Mouse (Mus musculus): ENCODE measurements at regions not wholly inside any gene's neighbourhood (a gene's known extent, or its start where the extent isn't known, plus 50 kb on each side); places are given as distances from the start of the nearest gene placed in this dataset.

DNA sequence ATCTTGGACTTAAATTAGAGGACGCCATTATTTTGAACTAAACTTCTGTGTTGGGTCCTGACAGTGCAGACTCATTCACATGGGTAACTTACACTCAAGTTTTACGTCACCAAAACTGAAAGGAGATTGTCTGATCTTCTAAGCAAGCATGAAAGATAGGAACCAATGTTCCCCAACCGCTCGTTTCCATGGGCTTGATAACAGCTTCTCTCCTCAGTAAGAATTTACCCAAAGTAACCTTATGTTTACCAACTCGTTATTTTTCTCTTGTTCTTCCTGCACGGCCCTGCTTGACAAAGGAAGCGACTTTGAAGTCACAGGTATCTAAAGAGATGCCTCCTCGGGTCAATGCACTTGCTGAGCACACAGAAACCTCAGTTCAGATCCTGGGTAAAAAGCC, 245.6 kb downstream of the Rplp1 start:
- DNase-seq = no peak

DNA sequence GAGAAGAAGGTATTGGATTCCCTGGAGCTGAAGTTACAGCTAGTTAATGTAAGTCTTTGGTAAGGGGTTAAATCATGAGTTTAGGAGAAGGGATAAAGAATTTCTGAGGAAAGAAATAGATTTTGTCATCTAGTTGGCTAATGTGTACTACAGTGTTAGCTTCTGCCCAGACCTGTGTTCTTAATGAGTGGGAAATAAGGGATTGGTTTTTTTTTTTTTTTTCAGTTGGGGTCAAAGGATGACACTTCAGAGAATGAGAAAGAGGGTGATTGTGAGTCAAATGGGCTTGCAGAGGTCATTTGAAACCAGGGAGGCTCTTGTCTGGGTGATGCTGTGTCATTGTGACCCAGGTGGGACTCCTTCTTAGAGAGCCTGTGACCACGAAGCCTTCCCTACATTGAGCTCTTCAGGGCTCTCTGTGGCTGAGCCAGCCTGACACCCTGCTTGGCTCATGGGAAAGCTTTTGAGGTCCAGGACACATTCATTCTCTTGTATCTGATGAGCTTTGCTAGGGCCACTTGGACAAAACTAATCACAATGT, 246.1 kb downstream of the Rplp1 start:
- no peak for DNase-seq

DNA sequence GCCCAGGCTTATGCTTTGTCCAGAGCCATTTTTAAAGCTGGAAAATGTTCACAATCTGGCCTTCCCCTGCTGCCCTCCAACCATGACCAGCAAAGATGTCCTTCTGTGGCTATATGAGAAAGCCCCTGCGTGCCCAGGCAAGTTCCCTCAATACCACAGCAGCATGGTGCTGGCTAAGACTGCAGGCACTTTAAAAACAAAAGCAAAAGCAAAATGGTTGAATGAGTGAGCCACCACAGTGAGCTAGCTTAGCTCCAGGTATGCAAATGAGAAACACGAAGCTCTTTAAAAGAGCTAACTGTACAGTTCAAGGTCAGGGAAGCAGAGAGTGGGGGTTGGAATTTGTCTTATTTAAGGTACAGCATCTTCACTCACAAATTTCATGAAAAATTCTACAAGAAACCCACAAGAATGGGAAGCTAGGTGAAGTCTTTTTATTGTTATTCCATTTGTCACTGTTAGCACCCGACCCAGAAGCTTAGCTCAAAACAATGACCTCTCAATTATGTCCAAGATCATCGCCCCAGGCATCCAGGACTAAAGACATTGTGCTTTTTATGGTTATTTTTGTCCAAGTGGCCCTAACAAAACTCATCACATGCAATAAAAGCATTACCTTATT, 246.8 kb downstream of the Rplp1 start:
- DNase-seq = no peak

DNA sequence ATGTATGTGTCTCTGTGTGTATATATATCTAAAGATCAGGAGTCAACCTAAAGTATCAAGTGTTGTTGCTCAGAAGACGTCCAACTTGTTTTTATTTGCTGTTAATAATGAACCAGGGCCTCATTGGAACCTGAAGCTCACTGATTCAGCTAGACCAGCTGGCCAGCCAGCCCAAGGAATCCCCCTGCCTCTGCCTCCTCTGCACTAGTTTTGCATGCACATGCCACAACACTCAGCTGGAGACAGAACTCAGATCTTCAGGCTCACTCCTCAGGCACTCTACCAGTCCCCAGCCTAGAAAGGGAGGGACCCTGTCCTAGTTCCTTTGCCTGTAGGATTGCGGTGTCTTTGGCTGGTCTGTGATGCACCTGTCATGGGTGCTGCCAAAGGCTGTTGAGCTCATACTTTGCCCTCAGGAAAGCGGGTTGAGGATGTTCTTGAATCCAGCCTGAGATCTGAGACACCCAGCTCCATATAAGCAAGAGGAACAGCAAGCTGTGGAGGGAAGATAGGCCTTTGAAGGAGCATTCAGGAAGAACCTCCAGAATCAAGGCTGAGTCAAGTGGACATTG, 247.5 kb downstream of the Rplp1 start:
- DNase-seq = no peak

DNA sequence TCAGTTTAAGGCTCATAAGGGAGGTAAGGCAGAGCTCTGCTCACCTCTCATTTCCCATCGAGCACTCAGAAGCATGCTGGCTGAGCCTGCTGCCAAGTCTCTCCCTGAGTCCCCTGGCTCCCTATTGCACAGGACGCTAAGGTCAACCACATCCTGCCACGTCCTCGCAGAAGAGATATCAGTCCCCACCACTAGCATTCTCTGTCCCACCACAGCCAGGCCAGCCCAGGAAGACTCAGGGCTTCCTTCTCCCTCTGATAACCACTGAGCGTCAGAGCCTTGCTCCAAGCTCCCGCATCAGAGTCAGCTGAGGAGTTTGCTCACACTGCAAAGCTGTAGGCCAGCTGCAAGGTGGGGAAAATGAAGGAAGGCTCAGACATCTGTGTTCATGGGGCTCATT, 248.2 kb downstream of the Rplp1 start:
- peak; percentile 55 for DNase-seq

DNA sequence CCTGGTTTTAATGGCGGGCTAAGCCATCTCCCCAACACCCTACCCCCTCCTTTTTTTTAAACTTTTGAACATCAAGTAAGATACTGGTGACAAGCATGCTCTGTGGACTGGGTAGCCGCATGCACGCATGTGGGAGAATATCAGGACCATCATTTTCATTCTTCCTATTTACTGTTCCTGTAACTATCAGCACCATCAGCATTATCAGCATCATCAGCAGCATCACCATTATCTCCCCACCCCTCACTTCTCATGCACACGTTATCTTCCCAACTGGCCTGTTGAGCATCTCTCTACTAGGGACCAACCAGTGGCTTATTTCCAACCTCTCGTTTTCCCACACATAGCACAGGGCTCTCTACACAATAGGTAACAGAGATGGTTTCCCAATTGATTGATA, 249.1 kb downstream of the Rplp1 start:
- DNase-seq = no peak

DNA sequence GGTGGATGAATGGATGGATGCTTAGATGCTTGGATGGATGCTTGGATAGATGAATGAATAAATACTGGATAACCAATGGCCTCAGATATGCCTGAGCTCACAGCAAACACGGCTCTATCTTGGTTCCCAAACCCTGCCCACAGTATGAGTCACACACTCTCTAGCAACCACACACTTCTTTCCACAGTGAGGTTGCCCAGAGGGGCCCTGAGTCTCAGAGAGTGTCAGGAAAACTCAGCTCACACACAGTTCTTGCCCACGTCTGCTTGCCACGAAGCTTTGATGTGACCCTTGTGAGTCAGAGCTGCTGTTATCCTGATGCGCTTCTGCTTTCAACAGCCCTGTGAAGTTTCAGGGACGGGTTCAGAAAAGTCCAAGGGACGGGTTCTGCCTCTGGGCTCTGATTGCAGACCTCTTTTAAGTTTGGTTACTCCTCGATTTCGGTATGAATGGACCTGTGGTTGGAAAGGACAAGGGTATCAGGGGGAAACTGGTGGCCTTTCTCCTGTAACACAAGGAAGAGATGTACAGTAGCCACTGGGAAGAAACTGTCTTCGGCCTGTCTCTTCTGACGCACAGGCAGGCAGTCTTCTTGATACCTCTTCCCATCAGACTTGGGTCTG, 250.2 kb downstream of the Rplp1 start:
- no peak for DNase-seq

DNA sequence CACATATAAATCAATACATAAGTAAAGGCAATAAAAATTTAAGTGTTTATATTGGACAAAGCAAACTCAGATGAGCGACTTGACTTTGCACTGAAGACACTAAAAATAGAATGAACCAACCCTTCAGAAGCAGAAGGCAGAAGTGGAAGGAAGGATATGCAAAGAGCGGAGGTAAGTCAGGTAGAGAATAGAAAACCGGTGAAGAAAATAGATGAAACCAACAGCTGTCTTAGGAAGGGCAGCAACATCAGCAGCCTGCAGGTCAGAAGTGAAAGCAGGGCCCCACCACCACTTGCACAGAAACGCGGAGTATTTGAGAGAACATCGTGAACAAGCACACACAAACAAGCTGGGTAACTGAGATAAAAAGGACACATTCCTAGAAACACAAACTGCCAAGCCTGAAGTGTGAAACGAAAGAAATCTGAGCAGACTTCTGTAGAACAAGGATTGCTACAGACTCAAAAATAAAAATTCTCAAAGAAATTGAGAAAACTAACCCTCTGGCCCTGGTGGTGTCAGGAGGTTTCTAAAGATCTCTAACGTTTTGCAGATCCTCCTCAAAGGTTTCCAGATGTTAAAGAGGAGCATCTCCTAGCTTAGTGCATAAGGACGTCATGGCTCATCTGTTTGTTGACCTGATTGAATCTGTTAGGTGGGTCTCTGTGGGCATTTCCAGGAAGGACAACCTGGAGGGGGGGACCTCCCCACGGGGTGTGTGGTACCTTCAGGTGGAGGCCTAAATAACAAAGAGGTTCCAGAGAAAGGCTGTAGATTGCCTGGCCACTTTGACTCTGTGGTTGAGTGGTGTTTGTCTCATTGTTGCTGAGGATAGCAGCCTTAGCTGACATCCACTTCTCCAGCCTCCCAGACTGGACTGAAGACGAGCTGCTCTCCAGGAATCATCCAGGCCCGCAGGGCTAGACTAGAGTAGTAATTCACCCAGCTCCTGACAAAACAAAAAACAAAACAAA, 252.0 kb downstream of the Rplp1 start:
- DNase-seq = no peak

DNA sequence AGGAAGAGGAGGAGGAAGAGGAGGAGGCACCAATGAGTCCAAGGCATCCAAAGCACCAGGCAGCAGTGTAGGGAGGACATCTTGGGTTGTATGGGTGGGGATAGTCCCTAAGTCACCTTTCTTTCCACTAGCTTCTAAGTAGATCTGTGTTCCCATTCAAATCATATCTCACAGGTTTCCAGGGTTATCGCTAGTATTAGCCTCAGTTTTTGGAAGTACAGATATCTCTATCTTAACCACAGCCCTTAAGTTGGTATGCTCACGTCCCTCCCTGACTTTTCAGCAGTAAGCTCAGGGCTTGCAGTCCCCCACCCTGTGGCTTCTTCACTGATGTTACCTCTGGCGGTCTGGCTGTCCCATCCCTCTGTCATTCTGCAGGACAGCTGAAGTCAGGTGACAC, 254.2 kb downstream of the Rplp1 start:
- no peak for DNase-seq

DNA sequence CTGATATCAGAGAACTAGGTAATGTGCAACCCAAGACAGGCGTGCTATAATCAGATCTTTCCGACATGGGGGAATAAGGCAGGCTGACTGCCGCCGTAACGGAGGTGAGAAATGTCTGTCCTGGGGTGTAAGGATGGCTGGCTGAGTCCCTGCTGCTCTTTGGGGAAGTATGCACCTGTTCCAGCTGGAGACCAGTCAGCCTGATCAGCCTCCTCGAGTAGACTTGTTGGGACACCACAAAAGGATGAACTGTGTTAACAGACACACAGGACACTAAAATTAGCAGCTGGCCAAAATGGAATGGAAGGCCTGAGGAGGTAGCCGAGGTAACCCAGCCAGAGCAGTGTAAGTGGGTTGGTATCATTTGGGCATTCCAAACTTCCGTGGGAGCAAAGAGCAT, 256.3 kb downstream of the Rplp1 start:
- DNase-seq = no peak

DNA sequence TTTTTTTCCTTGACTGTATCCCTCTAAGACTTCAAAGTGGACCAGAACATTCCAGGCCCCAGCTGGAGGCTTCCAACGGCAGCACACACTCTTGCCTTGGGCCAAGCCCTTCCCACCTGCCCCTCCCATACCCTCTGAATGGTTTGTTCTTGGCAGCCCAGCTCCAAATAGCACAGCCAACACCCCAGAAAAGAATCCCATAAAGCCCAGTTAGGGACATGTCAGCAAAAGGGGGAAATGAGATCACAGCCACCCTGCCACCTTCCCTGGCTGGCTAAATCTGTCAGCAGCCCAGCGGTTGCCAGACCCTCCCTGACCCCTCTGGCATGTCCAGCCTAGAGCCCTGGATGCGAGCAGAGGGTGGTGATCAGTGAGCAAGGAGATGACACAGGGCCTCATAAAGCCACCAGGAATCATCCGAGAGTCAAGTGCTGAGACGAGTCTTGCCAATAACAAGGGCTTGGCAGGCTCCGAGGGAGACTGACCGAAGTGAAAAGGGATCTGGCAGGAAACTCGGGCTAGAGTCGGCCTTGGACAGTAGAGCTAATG, 258.8 kb downstream of the Rplp1 start:
- DNase-seq = no peak

DNA sequence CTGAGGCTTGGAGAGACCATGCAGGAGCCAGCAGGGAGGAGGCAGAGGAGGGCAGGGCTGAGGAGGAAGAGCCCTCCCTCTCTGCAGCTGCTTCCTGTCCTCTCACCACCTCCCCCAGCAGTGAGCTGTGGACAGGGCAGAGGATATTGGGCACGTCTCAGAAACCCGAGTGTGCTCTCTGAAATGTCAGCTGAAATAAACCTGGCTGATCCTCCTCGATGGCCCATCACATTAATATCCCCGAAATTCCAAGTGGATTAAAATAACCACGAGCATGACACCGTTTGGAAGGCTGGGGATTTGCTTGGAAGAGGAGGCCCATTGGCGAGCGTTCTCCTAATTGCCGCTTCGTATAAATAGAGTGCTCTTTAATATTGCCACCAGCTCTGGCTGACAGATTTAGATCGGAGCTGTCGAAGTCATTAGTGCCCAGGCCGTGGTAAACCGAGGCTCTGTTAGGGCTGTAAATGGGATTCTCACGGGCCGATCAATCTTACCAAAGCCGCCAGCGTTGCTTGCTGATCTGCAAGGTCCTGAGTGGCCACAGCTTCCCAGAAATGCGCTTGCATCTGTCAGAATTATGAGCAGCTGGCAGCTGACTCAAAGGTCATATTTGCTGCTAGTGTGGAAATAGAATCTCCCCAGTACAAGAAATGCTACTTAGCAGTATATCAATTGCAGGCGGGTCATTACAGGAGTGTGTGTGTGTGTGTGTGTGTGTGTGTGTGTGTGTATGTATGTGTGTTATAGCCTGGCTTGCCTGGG, 268.5 kb downstream of the Rplp1 start:
- no peak for DNase-seq

DNA sequence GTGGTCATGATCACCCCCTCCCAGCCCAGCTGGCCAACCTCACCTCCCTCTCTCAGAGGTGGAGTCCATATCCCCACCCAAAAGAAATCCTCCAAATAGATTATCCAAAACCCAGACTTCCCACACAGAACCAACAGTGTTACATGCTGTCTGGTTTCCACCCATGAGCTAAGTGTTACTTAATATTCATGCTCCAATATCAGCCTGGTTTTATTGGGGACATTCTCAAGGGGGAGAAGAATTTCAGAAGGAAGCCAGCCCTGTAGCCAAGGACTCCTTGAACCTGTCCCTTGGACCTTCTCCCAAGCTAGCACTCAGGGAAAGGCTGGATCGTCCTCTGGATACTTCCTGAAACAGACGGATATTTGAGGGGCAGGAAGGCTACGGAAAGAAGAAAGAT, 268.6 kb downstream of the Tle3 start:
- DNase-seq = no peak

DNA sequence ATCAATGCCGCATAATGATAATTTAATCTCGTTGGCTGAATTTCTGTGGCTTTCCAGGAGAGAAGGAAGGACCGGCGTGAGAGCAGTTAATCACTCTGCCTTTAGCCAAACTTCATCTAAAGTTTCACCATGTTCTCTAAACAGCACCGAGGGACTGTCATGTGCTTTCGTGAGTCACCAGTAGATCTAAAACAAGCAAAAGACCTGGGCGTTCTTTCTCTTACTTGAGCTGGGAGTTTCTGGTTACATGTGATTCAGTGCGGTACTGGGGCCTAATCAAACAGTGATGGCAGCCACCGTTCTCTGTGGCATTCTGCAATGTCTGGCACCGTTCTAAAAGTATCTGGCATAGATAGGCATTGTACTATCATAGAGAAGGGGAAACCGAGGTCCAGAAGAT, 266.7 kb downstream of the Tle3 start:
- DNase-seq = no peak

DNA sequence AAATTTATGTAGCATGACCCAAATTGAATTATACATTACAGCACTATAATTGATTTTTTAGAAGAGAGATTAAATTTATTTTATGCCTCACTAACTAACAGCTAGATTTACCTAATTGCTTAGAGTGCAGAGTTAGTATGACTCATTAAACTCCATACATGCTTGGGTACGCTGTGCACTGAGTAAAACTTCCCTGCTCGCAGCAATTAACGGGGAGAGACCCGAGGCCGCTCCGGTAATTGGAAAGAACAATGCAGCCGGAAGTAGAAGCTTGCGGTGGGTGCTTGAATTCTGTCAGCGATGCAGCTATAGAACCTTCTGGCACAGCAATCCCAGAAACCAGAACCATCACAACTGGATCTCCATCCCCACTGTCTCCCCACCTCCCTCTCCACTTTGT, 261.8 kb downstream of the Tle3 start:
- no peak for DNase-seq

DNA sequence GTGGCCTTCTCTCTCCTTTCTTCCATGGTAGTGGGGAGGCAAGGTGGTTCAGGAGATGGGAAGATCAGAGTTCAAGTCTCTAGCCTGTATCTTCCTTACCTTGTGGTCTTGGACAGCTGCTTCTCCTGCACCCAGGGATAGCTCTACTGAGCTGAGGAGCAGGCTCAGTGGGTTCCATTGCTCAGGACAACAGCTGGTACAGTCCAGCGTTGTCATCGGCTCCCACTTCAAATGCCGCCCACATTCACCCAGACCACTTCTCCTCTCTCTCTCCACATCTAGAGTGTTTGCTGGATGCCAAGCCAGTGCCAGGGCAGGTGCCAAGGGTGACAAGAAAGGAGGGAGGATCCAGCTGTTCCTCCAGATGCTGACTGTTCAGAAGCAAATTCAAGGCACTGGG, 260.4 kb downstream of the Tle3 start:
- no peak for DNase-seq

DNA sequence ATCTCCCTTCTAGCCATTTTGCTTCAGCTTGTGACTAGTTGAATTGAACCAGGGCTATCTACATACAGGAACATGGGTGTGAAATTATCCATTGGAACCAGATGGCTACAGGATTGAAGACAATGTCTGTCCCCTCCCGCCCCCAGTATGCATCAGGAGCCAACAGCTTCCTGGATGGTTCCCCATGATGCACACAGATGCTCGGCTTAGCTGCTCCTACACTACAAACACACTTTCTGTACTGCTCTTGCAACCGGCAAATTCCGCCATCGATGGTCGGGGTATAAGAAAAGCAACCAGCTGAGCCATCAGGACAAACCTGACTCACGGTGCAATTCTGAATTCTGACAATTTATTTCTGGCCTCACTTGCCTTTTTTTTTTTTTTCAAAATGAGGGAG, 258.9 kb downstream of the Tle3 start:
- no peak for DNase-seq

DNA sequence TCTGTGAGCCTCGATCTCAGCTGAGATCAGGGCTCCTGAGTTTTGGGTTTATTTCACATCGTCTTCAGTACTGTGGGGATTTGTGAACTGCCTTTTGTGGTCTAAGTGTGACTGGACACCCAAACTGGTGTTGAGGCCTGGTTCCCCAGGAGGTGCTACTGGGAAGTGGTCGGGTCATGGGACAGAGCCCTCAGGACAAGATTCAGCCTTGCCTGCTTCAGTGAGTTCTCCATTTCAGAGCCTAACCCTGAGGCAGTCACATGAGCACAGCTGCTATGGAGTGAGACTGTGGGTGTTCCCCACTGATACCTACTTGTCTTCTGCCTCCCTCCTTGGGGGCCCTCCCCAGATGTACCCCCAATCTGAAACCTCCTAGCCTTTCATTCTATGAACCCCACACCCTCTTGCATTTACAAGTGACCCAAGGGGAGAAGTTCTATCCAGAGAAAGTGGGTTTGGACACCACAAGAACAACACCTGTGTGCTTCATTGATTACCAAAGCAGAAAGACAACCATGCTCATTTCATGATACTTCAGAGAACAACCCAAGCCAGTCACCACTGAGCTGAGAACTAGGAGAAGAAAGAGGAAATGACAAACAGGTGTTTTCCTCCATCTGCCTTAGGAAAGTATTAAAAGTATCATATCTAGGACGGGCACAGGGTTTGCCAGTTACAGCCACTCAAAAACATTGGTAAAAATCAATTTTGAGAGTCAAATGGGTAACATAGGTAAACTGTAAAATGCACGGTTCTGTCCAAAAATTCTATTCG, 255.8 kb downstream of the Tle3 start:
- no peak for DNase-seq

DNA sequence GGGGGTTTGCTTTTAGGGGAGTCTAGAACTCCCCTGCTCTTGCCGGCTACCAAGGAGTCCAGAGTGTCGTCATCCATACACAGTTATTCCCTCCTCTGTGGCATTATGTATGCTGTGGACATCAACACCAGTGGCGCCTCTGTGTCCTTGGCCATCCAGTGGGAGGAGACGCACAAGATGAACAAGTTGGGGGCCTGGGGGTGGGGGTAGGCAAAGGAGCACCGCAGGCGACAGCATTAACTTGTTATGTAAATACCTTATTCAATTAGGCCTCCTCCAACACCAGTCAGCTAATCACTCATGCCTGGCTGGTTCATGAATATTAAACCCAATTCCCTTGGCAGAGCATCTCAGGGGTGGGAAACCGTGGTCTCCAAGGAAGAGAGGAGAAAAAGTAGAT, 250.8 kb downstream of the Tle3 start:
- DNase-seq = no peak

DNA sequence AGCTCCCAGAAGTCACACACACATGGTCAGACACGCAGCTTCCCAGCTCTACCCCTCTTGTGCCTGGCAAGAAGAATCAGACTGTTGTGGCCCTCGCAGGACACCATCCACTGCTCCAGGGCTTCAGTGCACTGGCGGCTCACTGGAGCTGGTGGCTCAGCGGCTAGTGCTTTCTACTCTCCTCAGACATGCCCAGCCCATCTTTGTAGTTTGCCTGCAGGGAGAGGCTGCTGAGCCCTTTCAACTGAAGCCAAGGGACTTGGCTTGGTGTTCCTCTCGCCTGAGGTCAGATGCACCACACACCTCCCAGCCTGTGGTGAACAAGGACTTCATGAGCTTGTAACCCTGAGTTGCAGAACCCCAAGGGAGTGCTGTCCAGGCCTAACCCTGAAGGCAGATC, 249.8 kb downstream of the Tle3 start:
- DNase-seq = no peak

DNA sequence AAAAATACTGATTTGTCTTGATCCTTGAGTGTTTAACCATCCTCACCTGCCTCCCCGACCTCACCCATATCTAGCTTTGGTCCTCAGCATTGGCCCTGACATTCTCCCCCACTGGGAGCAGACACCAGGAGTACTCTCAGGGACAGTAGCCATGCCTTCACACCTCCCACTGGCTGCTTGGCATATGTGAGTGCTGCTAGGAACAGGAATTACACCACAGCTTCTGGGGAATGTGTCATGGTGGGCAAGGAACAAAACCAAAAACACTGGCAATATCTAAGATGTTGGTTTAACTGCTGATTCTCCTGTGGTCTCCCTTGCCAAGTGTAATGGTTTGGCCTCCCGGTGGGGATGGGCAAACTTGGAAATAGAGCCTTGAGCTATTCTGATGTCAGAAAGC, 248.6 kb downstream of the Tle3 start:
- no peak for DNase-seq

DNA sequence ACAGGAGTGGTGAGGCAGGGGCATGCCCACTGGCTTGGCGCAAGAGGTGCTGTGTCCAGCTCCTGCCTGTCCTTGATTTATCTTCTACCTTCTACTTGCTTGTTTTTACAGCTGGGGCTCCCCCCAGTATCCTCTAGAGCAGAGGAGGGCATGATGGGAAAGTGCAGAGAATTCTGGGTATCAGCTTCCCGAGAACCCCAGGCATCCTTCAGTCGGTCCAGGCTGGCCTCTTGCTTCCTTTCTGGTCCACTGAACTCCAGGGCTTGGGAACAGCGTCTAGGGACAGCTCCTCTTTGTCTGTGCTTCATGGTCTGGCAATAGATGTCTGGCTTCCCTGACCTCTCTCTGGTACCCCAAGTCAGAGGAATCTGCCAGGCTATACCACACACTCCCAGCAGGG, 247.9 kb downstream of the Tle3 start:
- DNase-seq = no peak
